Mouse (Mus musculus) cortical plate, adult 2 months (tissue): Measurements from ENCODE around the gene Fam71e2. TPM values are rescaled to one million over a fixed set of nuclear protein-coding genes. Genes with fewer than 3 reads are reported as not detected.

ENCODE experiments used
- H3K27ac ChIP-seq: fragments of 200-500 bp; 2 replicates; pipeline ENCODE4 v1.5.1; 2012; ENCODE audit warnings: low read length, control low read depth, inconsistent platforms; ENCODE audit not compliant: insufficient read depth
- H3K4me1 ChIP-seq: fragments of 200-500 bp; 2 replicates; pipeline ENCODE4 v1.6.1; 2011; ENCODE audit warnings: low read length; ENCODE audit not compliant: control insufficient read depth, insufficient read depth
- H3K4me3 ChIP-seq: fragments of 200-500 bp; 2 replicates; pipeline ENCODE4 v1.5.1; 2011; ENCODE audit warnings: mild to moderate bottlenecking, low read length, control low read depth; ENCODE audit not compliant: insufficient read depth
- CTCF ChIP-seq: fragments of 200-500 bp; IDR thresholded peaks from 2 replicates; pipeline ENCODE4 v1.5.1; 2011; ENCODE audit warnings: mild to moderate bottlenecking, control low read depth, low read length; ENCODE audit not compliant: insufficient read depth; ENCODE audit errors: extremely low read depth
- POLR2A ChIP-seq: fragments of 200-500 bp; IDR thresholded peaks from 2 replicates; pipeline ENCODE4 v1.6.1; 2011; ENCODE audit warnings: mild to moderate bottlenecking, low read length, control low read depth; ENCODE audit not compliant: insufficient read depth; ENCODE audit errors: extremely low read depth
- polyA plus RNA-seq: library from polyadenylated mRNA; depleted of rRNA; stranded (reverse); fragments of >200 nt; gene quantifications from 2 replicates; pipeline ENCODE4 v1.2.3, GENCODE M21; 2012

Fam71e2 gene
- polyA plus RNA-seq, 1 experiment = not detected

- Histone ChIP-seq H3K27ac (no peak overlapping the region), H3K4me1 (0 out of 2 replicates have a peak, but pooled peaks cover 1% of the 10 kb centered on the region), H3K4me3 (0 out of 2 replicates have a peak overlapping the region, but pooled peaks have one; percentile 8)
- TF ChIP-seq POLR2A (no peak), CTCF (no peak)
Observed at GRCm38 (mm10) chr7:4751971-4752820, 18.9 kb downstream of the Fam71e2 start.

- 0 out of 2 replicates have a peak, but pooled peaks cover 1% of the 10 kb centered on the region for H3K4me1 ChIP-seq
- no peak for TF ChIP-seq CTCF
- no peak for TF ChIP-seq POLR2A
- H3K27ac ChIP-seq = no peak overlapping the region
- no peak overlapping the region for H3K4me3 ChIP-seq
Observed at GRCm38 (mm10) chr7:4749169-4749568, 21.9 kb downstream of the Fam71e2 start.

GRCm38 (mm10) chr7:4748321-4748720, 22.8 kb downstream of the Fam71e2 start:
- Histone ChIP-seq H3K4me3 (no peak overlapping the region), H3K4me1 (0 out of 2 replicates have a peak, but pooled peaks cover 1% of the 10 kb centered on the region), H3K27ac (no peak overlapping the region)
- TF ChIP-seq POLR2A (no peak), CTCF (no peak)

DNA sequence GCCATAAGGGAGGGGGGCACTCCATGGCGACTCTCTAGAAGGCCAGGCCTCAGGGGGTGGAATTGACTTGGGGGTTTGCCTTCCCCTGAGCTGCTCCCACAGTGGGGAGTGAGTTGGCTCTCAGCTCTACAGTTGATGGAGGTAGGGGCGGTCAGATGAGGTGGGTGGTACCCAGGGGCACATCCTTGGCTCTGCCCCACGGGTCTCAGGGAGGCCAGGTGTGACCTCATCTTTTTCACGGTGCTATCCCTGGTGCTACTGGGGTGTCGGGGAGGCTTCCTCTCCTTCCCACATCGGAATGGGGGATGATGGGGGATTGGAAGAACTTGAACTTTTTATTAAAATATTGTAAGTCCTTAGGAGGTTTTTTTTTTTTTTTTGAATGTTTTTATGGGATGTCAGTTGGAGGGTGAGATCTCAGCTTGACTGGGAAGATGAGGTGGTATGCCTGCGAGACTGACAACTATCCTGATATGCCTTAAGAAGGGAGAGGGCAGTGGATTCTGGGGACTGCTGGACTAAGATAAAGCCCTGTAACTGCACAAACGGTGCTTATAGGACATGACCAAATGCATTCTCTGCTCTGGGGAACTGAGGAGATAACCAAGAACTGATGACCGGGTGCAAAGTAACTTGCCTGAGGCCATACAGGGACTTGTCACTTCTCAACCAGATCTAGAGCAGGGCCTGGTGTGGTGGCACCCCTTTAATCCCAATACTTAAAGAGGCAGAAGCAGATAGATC, 23.8 kb downstream of the Fam71e2 start:
- no peak overlapping the region for H3K4me3 ChIP-seq
- TF ChIP-seq CTCF (no peak), POLR2A (no peak)
- H3K4me1 ChIP-seq = 0 out of 2 replicates have a peak, but pooled peaks cover 1% of the 10 kb centered on the region
- no peak overlapping the region for H3K27ac ChIP-seq

GRCm38 (mm10) chr7:4746326-4746980, 24.6 kb downstream of the Fam71e2 start:
- no peak overlapping the region for H3K27ac ChIP-seq
- H3K4me1 ChIP-seq = no peaks in the 10 kb centered on the region
- TF ChIP-seq POLR2A (no peak), CTCF (no peak)
- H3K4me3 ChIP-seq = no peak overlapping the region

GRCm38 (mm10) chr7:4744886-4745285, 26.2 kb downstream of the Fam71e2 start:
- Histone ChIP-seq H3K4me1 (0 out of 2 replicates have a peak, but pooled peaks cover 3% of the 10 kb centered on the region), H3K4me3 (no peak overlapping the region), H3K27ac (no peak overlapping the region)
- no peak for TF ChIP-seq POLR2A
- TF ChIP-seq CTCF = no peak

DNA sequence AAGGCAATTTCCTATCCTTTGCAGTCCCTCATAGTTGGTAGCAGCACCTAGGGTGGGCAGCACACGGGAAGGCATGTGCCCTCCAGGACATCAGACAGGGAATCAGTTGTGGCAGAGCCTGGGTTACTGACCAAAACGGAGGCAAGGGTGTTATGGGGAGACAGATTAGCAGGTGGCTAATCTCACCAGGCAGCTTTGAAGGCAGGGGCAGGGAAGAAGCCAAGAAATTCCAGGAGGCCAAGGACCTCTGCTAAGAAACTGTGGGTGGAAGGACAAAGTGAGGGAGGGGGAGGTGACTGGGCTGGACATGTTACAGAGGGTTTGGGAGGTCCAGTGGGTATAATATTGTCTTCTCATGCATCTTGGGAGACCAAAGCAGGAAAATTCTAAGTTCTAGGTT, 27.7 kb downstream of the Fam71e2 start:
- Histone ChIP-seq H3K4me3 (no peak overlapping the region), H3K27ac (no peak overlapping the region), H3K4me1 (0 out of 2 replicates have a peak, but pooled peaks cover 3% of the 10 kb centered on the region)
- TF ChIP-seq POLR2A (no peak), CTCF (no peak)

- Histone ChIP-seq H3K4me1 (0 out of 2 replicates have a peak, but pooled peaks cover 3% of the 10 kb centered on the region), H3K4me3 (no peak overlapping the region), H3K27ac (no peak overlapping the region)
- no peak for TF ChIP-seq POLR2A
- TF ChIP-seq CTCF = no peak
Observed at GRCm38 (mm10) chr7:4742482-4742819, 28.7 kb downstream of the Fam71e2 start.
